Mouse (Mus musculus) MEL (cell line): ENCODE measurements at regions not wholly inside any gene's neighbourhood (a gene's known extent, or its start where the extent isn't known, plus 50 kb on each side); places are given as distances from the start of the nearest gene placed in this dataset.

Experiments
- DNase-seq: peaks from one replicate; pipeline ENCODE4 v3.0.0; 2011; ENCODE audit warnings: low read depth, low spot score
- H3K27ac ChIP-seq: 2 replicates; pipeline ENCODE4 v1.5.1; 2012; ENCODE audit warnings: low read depth, mild to moderate bottlenecking, control low read depth, low read length, moderate library complexity; ENCODE audit not compliant: control insufficient read depth
- H3K27me3 ChIP-seq, 2 experiments: fragments of 150-350 bp in 1 of 2; sonication (generic) in 1 of 2; 2 replicates each; pipeline ENCODE4 v1.6.1; 2012; ENCODE audit warnings: low read length in 2 of 2, mild to moderate bottlenecking in 2 of 2, improper control_type of control experiment in 1 of 2, moderate library complexity in 1 of 2; ENCODE audit not compliant: insufficient read depth in 2 of 2, control insufficient read depth in 1 of 2
- H3K36me3 ChIP-seq, 2 experiments: 2 replicates each; pipeline ENCODE4 v1.6.1; 2012 to 2014; ENCODE audit warnings: low read length in 2 of 2, improper control_type of control experiment in 1 of 2, inconsistent platforms in 1 of 2, mild to moderate bottlenecking in 1 of 2; ENCODE audit not compliant: insufficient read depth in 2 of 2, control insufficient read depth in 1 of 2
- H3K4me1 ChIP-seq, 2 experiments: fragments of 150-350 bp in 1 of 2; sonication (generic) in 1 of 2; 2 replicates each; pipeline ENCODE4 v1.6.1; 2012; ENCODE audit warnings: low read length in 2 of 2, improper control_type of control experiment in 1 of 2, mild to moderate bottlenecking in 1 of 2; ENCODE audit not compliant: insufficient read depth in 2 of 2, control insufficient read depth in 1 of 2
- H3K4me3 ChIP-seq, 2 experiments: fragments of 150-350 bp in 1 of 2; sonication (generic) in 1 of 2; 2 replicates each; pipeline ENCODE4 v1.5.1; 2012; ENCODE audit warnings: low read depth in 2 of 2, low read length in 2 of 2, mild to moderate bottlenecking in 2 of 2, moderate library complexity in 2 of 2, control low read depth in 1 of 2, improper control_type of control experiment in 1 of 2; ENCODE audit not compliant: control insufficient read depth in 1 of 2, insufficient read depth in 1 of 2
- H3K79me2 ChIP-seq: 2 replicates; pipeline ENCODE4 v1.6.1; 2012; ENCODE audit warnings: mild to moderate bottlenecking, low read length, moderate library complexity; ENCODE audit not compliant: control insufficient read depth, poor library complexity, insufficient read depth
- H3K9ac ChIP-seq: 2 replicates; pipeline ENCODE4 v1.6.1; 2012; ENCODE audit warnings: low read depth, mild to moderate bottlenecking, control low read depth, low read length, moderate library complexity; ENCODE audit not compliant: control insufficient read depth, poor library complexity, severe bottlenecking
- H3K9me3 ChIP-seq: fragments of 150-350 bp; sonication (generic); replicated peaks from 2 replicates; pipeline ENCODE4 v1.6.1; 2012; ENCODE audit warnings: mild to moderate bottlenecking, low read length, improper control_type of control experiment, moderate library complexity; ENCODE audit not compliant: insufficient read depth
- BHLHE40 ChIP-seq: IDR thresholded peaks from 2 replicates; pipeline ENCODE4 v1.6.1; 2012; ENCODE audit warnings: low read depth, mild to moderate bottlenecking, inconsistent platforms, low read length, improper control_type of control experiment, borderline replicate concordance
- ELF1 ChIP-seq: IDR thresholded peaks from 2 replicates; pipeline ENCODE4 v1.6.1; 2014; ENCODE audit warnings: low read depth, mild to moderate bottlenecking, inconsistent platforms, low read length, improper control_type of control experiment, moderate library complexity
- EP300 ChIP-seq, 2 experiments: IDR thresholded peaks; 2 replicates each; pipeline ENCODE4 v1.6.1; 2011; ENCODE audit warnings: improper control_type of control experiment in 2 of 2, low read length in 2 of 2, low read depth in 1 of 2, mild to moderate bottlenecking in 1 of 2
- GABPA ChIP-seq: IDR thresholded peaks from 2 replicates; pipeline ENCODE4 v1.6.1; 2012; ENCODE audit warnings: low read depth, mild to moderate bottlenecking, inconsistent platforms, low read length, improper control_type of control experiment, moderate library complexity
- KAT2A ChIP-seq: conservative IDR thresholded peaks from 2 replicates; pipeline ENCODE4 v1.6.1; 2012; ENCODE audit warnings: low read depth, low read length, improper control_type of control experiment, inconsistent platforms
- MAFK ChIP-seq: IDR thresholded peaks from 2 replicates; pipeline ENCODE4 v1.6.1; 2011; ENCODE audit warnings: low read depth, mild to moderate bottlenecking, low read length, improper control_type of control experiment, borderline replicate concordance
- MAZ ChIP-seq: IDR thresholded peaks from 2 replicates; pipeline ENCODE4 v1.6.1; 2012; ENCODE audit warnings: low read depth, mild to moderate bottlenecking, inconsistent platforms, low read length, improper control_type of control experiment
- MYC ChIP-seq: IDR thresholded peaks from 2 replicates; pipeline ENCODE4 v1.6.1; 2011; ENCODE audit warnings: low read depth, mild to moderate bottlenecking, low read length, improper control_type of control experiment, moderate library complexity
- NELFE ChIP-seq: IDR thresholded peaks from 2 replicates; pipeline ENCODE4 v1.6.1; 2011; ENCODE audit warnings: low read depth, low read length, improper control_type of control experiment
- POLR2AphosphoS2 ChIP-seq: IDR thresholded peaks from 2 replicates; pipeline ENCODE4 v1.6.1; 2011; ENCODE audit warnings: low read length, improper control_type of control experiment
- POLR2AphosphoS5 ChIP-seq: IDR thresholded peaks from 2 replicates; pipeline ENCODE4 v1.6.1; 2012; ENCODE audit warnings: low read depth, borderline replicate concordance, mild to moderate bottlenecking, inconsistent platforms, low read length, moderate library complexity, mixed read lengths
- SIN3A ChIP-seq: IDR thresholded peaks from 2 replicates; pipeline ENCODE4 v1.6.1; 2012; ENCODE audit warnings: low read length, improper control_type of control experiment, inconsistent platforms
- TAL1 ChIP-seq: IDR thresholded peaks from 2 replicates; pipeline ENCODE4 v1.6.1; 2012; ENCODE audit warnings: mild to moderate bottlenecking, inconsistent platforms, low read length, moderate library complexity, mixed read lengths
- ZC3H11A ChIP-seq: IDR thresholded peaks from 2 replicates; pipeline ENCODE4 v1.6.1; 2012; ENCODE audit warnings: low read depth, mild to moderate bottlenecking, inconsistent platforms, low read length, improper control_type of control experiment
- ZKSCAN1 ChIP-seq: IDR thresholded peaks from 2 replicates; pipeline ENCODE4 v1.6.1; 2012; ENCODE audit warnings: low read depth, mild to moderate bottlenecking, inconsistent platforms, low read length, improper control_type of control experiment, moderate library complexity

GRCm38 (mm10) chr12:68672011-68672410 is 487.0 kb downstream of the Rps29 start:
- H3K27ac ChIP-seq, result no peak overlapping the region
- H3K4me1 ChIP-seq, result no peaks in the 10 kb centered on the region
- H3K4me3 ChIP-seq, result no peak overlapping the region
- no peak overlapping the region for H3K9ac ChIP-seq
- H3K36me3 ChIP-seq, result no peaks in the 10 kb centered on the region
- no peaks in the 10 kb centered on the region for H3K27me3 ChIP-seq
- H3K79me2 ChIP-seq, result no peaks in the 10 kb centered on the region
- no peak for DNase-seq
- TF ChIP-seq NELFE (no peak), GABPA (no peak), MAFK (no peak), MAZ (no peak)
- no peaks in the 10 kb centered on the region for H3K9me3 ChIP-seq

- Histone ChIP-seq H3K27me3 (no peaks in the 10 kb centered on the region), H3K79me2 (no peaks in the 10 kb centered on the region), H3K9me3 (no peaks in the 10 kb centered on the region)
- TF ChIP-seq MAFK (no peak), BHLHE40 (no peak), SIN3A (no peak), EP300 (IDR thresholded peaks at IDR 0.05; ENCODE audit: low read depth in 1 of 2, low read length in 2 of 2) (no peak), ZKSCAN1 (no peak), KAT2A (no peak), POLR2AphosphoS2 (no peak), ELF1 (no peak), ZC3H11A (no peak), MYC (no peak), GABPA (no peak), TAL1 (no peak), POLR2AphosphoS5 (no peak)
- TF ChIP-seq, all 39 proteins: peak for 0
- no peak for DNase-seq
- Histone ChIP-seq H3K9ac (no peak overlapping the region), H3K4me1 (no peaks in the 10 kb centered on the region), H3K27ac (no peak overlapping the region), H3K36me3 (no peaks in the 10 kb centered on the region), H3K4me3 (no peak overlapping the region)
Observed at GRCm38 (mm10) chr12:68645901-68646585, 512.9 kb downstream of the Rps29 start.
